Mouse (Mus musculus) v-Abl transformed pro-B cells (cell line): Measurements from ENCODE around the gene Ppp1r12c.

ENCODE experiments used
- in situ Hi-C, 2 experiments: fragments of 400-800 bp; cut with MboI; formaldehyde crosslinking; loops; one replicate each; pipeline ENCODE4 v1.15.1; 2025; ENCODE audit not compliant: unreplicated experiment in 2 of 2

The Ppp1r12c gene

DNA sequence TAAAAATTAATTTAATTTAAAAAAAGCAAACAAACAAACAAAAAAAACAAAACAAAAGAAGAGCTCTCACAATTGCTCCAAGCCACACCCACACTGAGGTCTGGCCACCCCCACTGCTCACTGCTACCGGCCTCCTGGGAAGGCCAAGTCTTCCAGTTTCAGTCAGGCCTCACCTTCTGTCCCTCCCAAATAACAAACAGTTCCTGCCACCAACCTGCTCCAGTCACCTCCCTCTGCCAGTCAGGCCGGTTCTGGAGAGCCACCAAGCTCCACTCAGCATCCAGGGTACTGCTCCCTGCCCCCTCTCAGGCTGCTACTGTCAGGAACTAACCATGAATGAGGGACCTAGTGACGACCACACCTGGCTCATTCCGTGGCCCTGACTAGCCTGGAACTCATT, 48.8 kb downstream of the Ppp1r12c start:
- in situ Hi-C loops, result no loop called here

DNA sequence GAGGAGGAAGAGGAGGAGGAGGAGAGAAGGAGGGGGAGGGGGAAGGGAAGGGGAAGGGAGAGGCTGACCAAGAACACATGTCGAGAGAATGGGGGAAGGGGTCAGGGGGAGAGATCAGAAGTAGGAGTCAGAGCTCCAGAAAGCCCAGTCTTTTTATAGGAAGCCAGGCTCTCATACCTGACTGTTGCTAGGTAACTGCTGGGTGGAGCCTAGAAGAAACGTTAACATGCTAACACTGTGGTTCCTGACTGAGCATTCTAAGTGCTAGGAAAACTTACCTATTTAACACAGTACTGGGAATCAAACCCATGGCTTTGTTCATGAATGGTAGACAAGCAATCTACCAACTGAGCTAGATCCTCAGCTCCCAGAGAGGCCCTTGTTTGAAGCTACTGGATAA, 52.3 kb downstream of the Ppp1r12c start:
- in situ Hi-C loops, result loop anchor here in 1 of 2 experiments (10.0 to 25.0 kb wide), 3 partner anchors 762 to 1162 kb away; partner anchors contain the start of genes Mboat7, Myadm, Ndufa3 and Oscar

DNA sequence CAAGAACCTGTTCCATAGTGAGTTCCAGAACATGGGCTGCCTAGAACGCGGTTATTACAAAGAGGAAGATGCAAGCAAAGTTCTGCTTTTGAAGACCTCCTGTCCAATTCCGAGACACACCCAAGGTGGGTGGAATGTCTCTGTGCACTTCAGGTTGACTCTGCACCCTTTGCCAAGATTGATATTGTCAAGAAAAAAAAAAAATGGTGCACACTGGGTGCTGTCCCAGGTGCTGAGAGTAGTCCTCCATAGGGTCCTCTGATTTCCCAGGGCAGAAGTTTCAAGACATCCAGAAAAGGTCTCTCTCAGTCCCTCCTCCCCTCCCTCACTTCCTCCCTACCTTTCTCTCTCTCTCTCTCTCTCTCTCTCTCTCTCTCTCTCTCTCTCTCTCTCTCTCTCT, 53.0 kb downstream of the Ppp1r12c start:
- in situ Hi-C loops, result loop anchor here in 1 of 2 experiments (10.0 to 25.0 kb wide), 3 partner anchors 761 to 1161 kb away; partner anchors contain the start of genes Mboat7, Myadm, Ndufa3 and Oscar

DNA sequence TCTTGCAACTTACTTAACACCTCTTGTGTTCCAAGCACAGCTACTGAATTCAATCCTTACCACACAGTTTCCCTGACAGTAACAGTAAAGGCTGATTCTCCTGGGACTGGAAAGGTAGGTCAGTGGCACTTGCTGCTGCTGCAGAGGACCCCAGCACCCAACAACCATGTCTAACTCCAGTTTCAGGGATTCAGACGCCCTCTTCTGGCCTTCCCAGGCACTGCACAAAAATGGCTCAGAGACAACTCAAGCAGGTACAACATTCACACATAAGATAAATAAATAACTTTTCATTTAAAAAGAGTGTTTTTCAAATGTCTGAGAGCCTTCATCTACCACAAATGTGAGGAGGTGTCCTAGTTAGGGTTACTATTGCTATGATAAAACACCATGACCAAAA, 54.3 kb downstream of the Ppp1r12c start:
- in situ Hi-C loops, result loop anchor here in 1 of 2 experiments (10.0 to 25.0 kb wide), 3 partner anchors 760 to 1160 kb away; partner anchors contain the start of genes Mboat7, Myadm, Ndufa3 and Oscar

DNA sequence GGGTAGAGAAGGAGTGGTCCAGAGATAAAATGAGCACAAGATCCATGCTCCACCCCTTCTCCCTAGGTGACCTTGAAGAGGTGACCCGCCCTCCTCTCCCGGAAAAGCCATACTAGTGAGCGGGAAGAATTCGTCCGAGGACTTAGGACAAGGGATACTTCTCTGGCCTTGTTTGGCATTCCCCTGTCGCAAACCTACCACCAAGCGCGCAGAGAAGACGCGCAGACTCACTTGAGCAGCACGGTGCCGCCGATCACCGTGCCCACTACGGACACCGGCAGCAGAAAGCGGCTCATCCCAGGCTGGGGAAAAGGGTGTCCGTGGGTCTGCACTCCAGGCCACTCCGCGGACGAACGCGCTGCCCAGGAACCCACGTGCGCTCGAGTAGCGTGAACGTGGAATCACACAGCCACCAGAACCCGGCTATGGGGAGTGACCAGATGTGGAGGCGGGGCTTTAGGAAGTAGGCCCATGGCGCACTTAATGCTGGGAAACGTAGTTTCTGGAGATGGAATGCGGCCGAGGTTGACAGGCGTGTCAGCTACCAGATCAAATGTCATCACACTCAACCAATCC, 56.2 kb downstream of the Ppp1r12c start, which contains the start of gene Rdh13:
TSS of gene Rdh13 (minus strand) at position 434 of the 576 bp plus-strand sequence.
- in situ Hi-C loops, result loop anchor here in 1 of 2 experiments (10.0 to 25.0 kb wide), 3 partner anchors 758 to 1158 kb away; partner anchors contain the start of genes Mboat7, Myadm, Ndufa3 and Oscar

DNA sequence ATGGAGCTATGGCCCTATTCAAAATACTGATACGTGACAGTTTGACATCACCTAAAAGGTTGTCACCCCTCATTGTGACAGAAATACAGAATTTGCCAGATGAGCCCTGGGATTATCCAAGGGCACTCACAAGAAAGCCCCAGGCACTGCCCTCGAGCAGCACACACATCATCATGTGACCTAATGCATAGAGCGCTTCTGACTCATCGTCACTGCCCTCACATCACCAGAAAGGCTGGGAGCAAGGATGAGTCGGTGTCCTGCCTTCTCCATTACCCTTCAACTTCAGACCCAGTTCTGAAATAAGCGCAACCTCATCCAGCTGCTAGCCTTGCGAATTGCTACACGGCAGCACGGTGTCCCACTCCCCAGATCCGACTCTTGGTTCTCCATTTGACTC, 60.9 kb downstream of the Ppp1r12c start:
- in situ Hi-C loops, result loop anchor here in 1 of 2 experiments (10.0 to 25.0 kb wide), 3 partner anchors 753 to 1153 kb away; partner anchors contain the start of genes Mboat7, Myadm, Ndufa3 and Oscar

DNA sequence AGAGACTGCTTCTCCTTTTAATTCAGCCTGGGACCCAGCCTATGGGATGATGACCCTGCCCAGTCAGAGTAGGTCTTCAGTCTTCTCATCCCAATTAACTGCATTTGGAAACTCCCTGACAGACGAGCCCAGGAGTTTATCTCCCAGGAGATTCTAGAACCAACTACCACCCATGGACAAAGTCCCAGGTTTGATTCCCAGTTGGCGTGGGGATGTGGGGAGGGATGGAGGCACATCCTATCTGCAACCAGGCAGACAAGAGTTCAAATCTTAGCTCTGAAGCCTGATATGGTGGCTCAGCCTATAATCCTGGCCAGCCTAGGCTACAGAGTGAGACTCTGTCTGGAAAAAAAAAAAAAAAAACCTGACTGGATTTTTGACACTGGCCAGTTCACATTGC, 63.8 kb downstream of the Ppp1r12c start:
- in situ Hi-C loops, result loop anchor here (5.0 to 25.0 kb wide), 4 partner anchors 75 to 1150 kb away; partner anchors contain the start of genes Mboat7 (in 1 of the 2), Myadm (in 1 of the 2), Prkcg (in 1 of the 2) and Tmc4 (in 1 of the 2)

DNA sequence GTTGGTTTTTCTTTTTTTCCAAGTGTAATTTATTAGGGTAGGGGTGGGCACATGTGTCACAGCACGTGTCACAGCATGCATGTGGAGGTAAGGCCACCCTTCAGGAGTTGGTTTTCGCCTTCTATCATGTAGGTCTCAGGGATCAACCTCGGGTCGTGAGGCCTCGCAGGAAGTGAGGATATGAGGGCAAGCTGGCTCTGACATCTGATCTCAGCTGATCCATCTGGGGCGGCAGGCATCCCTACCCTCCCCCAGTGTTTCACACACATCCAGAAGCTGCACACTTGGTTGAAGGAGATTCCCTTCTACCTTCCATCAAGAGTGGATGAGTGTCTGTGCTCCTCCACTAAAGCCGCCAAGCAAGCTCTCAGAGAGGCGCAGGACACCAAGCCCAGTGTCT, 69.5 kb downstream of the Ppp1r12c start:
- in situ Hi-C loops, result loop anchor here (5.0 to 25.0 kb wide), 4 partner anchors 95 to 1145 kb away; partner anchors contain the start of genes Mboat7 (in 1 of the 2), Myadm (in 1 of the 2), Prkcg (in 1 of the 2) and Tmc4 (in 1 of the 2)

DNA sequence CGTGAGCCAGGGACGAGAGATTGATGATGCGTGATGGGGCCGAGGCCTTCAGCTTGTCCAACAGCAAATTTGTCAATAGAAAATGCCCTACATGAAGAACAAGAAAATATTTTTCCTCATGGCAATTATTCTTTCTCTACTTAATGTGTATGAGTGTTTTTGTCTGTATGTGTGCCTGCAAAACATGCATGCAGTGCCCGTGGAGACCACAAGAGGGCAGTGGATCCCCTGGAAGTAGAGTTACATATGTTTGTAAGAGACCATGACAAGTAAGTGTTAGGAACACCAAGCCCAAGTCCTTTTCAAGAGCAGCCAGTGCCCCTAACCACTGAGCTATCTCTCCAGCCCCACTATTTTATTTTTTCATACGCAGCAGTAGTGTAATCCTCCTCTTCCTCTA, 69.9 kb downstream of the Ppp1r12c start:
- in situ Hi-C loops, result loop anchor here (5.0 to 25.0 kb wide), 4 partner anchors 96 to 1144 kb away; partner anchors contain the start of genes Mboat7 (in 1 of the 2), Myadm (in 1 of the 2), Prkcg (in 1 of the 2) and Tmc4 (in 1 of the 2)
